Mouse (Mus musculus) myocyte (in vitro differentiated cells): ENCODE measurements around the gene Grhl3. TPM values are rescaled to one million over a fixed set of nuclear protein-coding genes. Genes with fewer than 3 reads are reported as not detected.
A peak's percentile ranks its signal among the peaks of the same experiment; 100 is the strongest.

Experiments used
- H3K27me3 ChIP-seq: one replicate; pipeline ENCODE4 v1.6.1; 2011; ENCODE audit not compliant: control insufficient read depth, insufficient read depth, insufficient read length
- H3K36me3 ChIP-seq: one replicate; pipeline ENCODE4 v1.6.1; 2011; ENCODE audit not compliant: control insufficient read depth, insufficient read depth
- H3K4me2 ChIP-seq: one replicate; pipeline ENCODE4 v1.6.1; 2011; ENCODE audit warnings: low read depth, control low read depth
- H3K4me3 ChIP-seq: one replicate; pipeline ENCODE4 v1.5.1; 2011; ENCODE audit warnings: mild to moderate bottlenecking, control low read depth, moderate library complexity
- H3K79me2 ChIP-seq: one replicate; pipeline ENCODE4 v1.6.1; 2011; ENCODE audit not compliant: control insufficient read depth, insufficient read depth
- H3ac ChIP-seq: one replicate; pipeline ENCODE4 v1.6.1; 2011; ENCODE audit not compliant: control insufficient read depth, insufficient read length
- CEBPB ChIP-seq: IDR thresholded peaks from 2 replicates; pipeline ENCODE4 v1.6.1; 2011; ENCODE audit warnings: mild to moderate bottlenecking, moderate library complexity; ENCODE audit not compliant: poor library complexity, insufficient read depth, severe bottlenecking
- E2F4 ChIP-seq: IDR thresholded peaks from one replicate; pipeline ENCODE4 v1.6.1; 2011; ENCODE audit warnings: mild to moderate bottlenecking, control low read depth, moderate library complexity; ENCODE audit not compliant: insufficient read depth
- MAX ChIP-seq: IDR thresholded peaks from one replicate; pipeline ENCODE4 v1.6.1; 2011; ENCODE audit warnings: low read depth, mild to moderate bottlenecking, control low read depth
- MYOD1 ChIP-seq, 3 experiments: IDR thresholded peaks; one replicate each; pipeline ENCODE4 v1.6.1; 2011; ENCODE audit warnings: control low read depth in 2 of 3, low read depth in 2 of 3, mild to moderate bottlenecking in 2 of 3, moderate library complexity in 1 of 3; ENCODE audit not compliant: insufficient read length in 2 of 3, control insufficient read depth in 1 of 3
- MYOG ChIP-seq, 3 experiments: IDR thresholded peaks; one replicate each; pipeline ENCODE4 v1.6.1; 2011; ENCODE audit warnings: control low read depth in 2 of 3, low read depth in 2 of 3, mild to moderate bottlenecking in 2 of 3; ENCODE audit not compliant: insufficient read length in 2 of 3, control insufficient read depth in 1 of 3, insufficient read depth in 1 of 3
- POLR2A ChIP-seq: IDR thresholded peaks from one replicate; pipeline ENCODE4 v1.6.1; 2011; ENCODE audit warnings: low read depth, mild to moderate bottlenecking, control low read depth, moderate library complexity; ENCODE audit not compliant: insufficient read length
- POLR2AphosphoS2 ChIP-seq: IDR thresholded peaks from one replicate; pipeline ENCODE4 v1.6.1; 2011; ENCODE audit warnings: low read depth, control low read depth; ENCODE audit not compliant: insufficient read length
- REST ChIP-seq: IDR thresholded peaks from one replicate; pipeline ENCODE4 v1.6.1; 2011; ENCODE audit warnings: mild to moderate bottlenecking, control low read depth, moderate library complexity; ENCODE audit not compliant: insufficient read depth, insufficient read length
- SRF ChIP-seq: IDR thresholded peaks from one replicate; pipeline ENCODE4 v1.6.1; 2011; ENCODE audit warnings: low read depth; ENCODE audit not compliant: control insufficient read depth, insufficient read length
- TCF12 ChIP-seq: IDR thresholded peaks from one replicate; pipeline ENCODE4 v1.6.1; 2011; ENCODE audit warnings: mild to moderate bottlenecking, control low read depth; ENCODE audit not compliant: poor library complexity, insufficient read depth, severe bottlenecking
- TCF3 ChIP-seq: IDR thresholded peaks from one replicate; pipeline ENCODE4 v1.6.1; 2011; ENCODE audit warnings: low read depth, control low read depth; ENCODE audit not compliant: insufficient read length
- USF1 ChIP-seq: IDR thresholded peaks from one replicate; pipeline ENCODE4 v1.6.1; 2011; ENCODE audit warnings: low read depth, mild to moderate bottlenecking, control low read depth, moderate library complexity
- polyA plus RNA-seq: library from polyadenylated mRNA; unstranded; fragments of >200 nt; fragmentation: generic; extraction: Trizol; gene quantifications from one replicate; pipeline ENCODE4 v1.2.1, GENCODE M21; 2012; ENCODE audit warnings: missing spikeins

Gene Grhl3
- polyA plus RNA-seq, 1 experiment: 0.95 TPM

GRCm38 (mm10) chr4:135525057-135525456 is 48.4 kb downstream of the Grhl3 start:
- Histone ChIP-seq H3K27me3 (no peaks in the 10 kb centered on the region), H3ac (no peak overlapping the region), H3K4me2 (no peak overlapping the region), H3K4me3 (no peak overlapping the region), H3K79me2 (no peaks in the 10 kb centered on the region), H3K36me3 (no peaks in the 10 kb centered on the region)
- no peak for TF ChIP-seq POLR2AphosphoS2
- TF ChIP-seq MAX: no peak
- no peak for TF ChIP-seq REST
- TF ChIP-seq E2F4: no peak
- no peak for TF ChIP-seq MYOG (IDR thresholded peaks at IDR 0.05; ENCODE audit: control insufficient read depth in 1 of 3, insufficient read depth in 1 of 3, insufficient read length in 2 of 3, low read depth in 2 of 3)
- TF ChIP-seq TCF3: no peak

GRCm38 (mm10) chr4:135523939-135524338 is 49.5 kb downstream of the Grhl3 start:
- Histone ChIP-seq H3K36me3 (no peaks in the 10 kb centered on the region), H3K79me2 (no peaks in the 10 kb centered on the region), H3ac (no peak overlapping the region), H3K27me3 (no peaks in the 10 kb centered on the region), H3K4me3 (no peak overlapping the region), H3K4me2 (no peak overlapping the region)
- TF ChIP-seq MYOD1 (IDR thresholded peaks at IDR 0.05; ENCODE audit: control insufficient read depth in 1 of 3, insufficient read length in 2 of 3, low read depth in 2 of 3) (no peak), USF1 (no peak)

- Histone ChIP-seq H3K27me3 (no peaks in the 10 kb centered on the region), H3ac (no peak overlapping the region), H3K79me2 (no peaks in the 10 kb centered on the region), H3K4me3 (no peak overlapping the region), H3K36me3 (no peaks in the 10 kb centered on the region), H3K4me2 (no peak overlapping the region)
- TF ChIP-seq TCF3 (no peak), REST (peak; percentile 40)
Measured at GRCm38 (mm10) chr4:135520421-135520820, 53.0 kb downstream of the Grhl3 start.

- H3K79me2 ChIP-seq: no peaks in the 10 kb centered on the region
- H3K27me3 ChIP-seq: no peaks in the 10 kb centered on the region
- TF ChIP-seq TCF3 (no peak), USF1 (no peak), POLR2AphosphoS2 (no peak), MYOD1 (IDR thresholded peaks at IDR 0.05; ENCODE audit: control insufficient read depth in 1 of 3, insufficient read length in 2 of 3, low read depth in 2 of 3) (no peak), SRF (no peak), MAX (no peak), REST (no peak), E2F4 (no peak)
- H3K4me3 ChIP-seq: no peak overlapping the region
- H3K4me2 ChIP-seq: no peak overlapping the region
- no peak overlapping the region for H3ac ChIP-seq
- H3K36me3 ChIP-seq: no peaks in the 10 kb centered on the region
Measured at GRCm38 (mm10) chr4:135518135-135518534, 55.3 kb downstream of the Grhl3 start.

GRCm38 (mm10) chr4:135516351-135517316 is 56.8 kb downstream of the Grhl3 start:
- no peaks in the 10 kb centered on the region for H3K27me3 ChIP-seq
- no peak overlapping the region for H3K4me3 ChIP-seq
- H3K36me3 ChIP-seq: no peaks in the 10 kb centered on the region
- no peaks in the 10 kb centered on the region for H3K79me2 ChIP-seq
- no peak overlapping the region for H3ac ChIP-seq
- TF ChIP-seq CEBPB (no peak), POLR2A (no peak), E2F4 (no peak), USF1 (no peak), MAX (no peak), REST (no peak)
- no peak overlapping the region for H3K4me2 ChIP-seq

- TF ChIP-seq MAX: no peak
- no peak for TF ChIP-seq TCF12
- TF ChIP-seq POLR2A: no peak
- TF ChIP-seq POLR2AphosphoS2: no peak
- no peak for TF ChIP-seq REST
- no peak for TF ChIP-seq USF1
- TF ChIP-seq MYOG (IDR thresholded peaks at IDR 0.05; ENCODE audit: control insufficient read depth in 1 of 3, insufficient read depth in 1 of 3, insufficient read length in 2 of 3, low read depth in 2 of 3): no peak
- TF ChIP-seq MYOD1 (IDR thresholded peaks at IDR 0.05; ENCODE audit: control insufficient read depth in 1 of 3, insufficient read length in 2 of 3, low read depth in 2 of 3): no peak
- no peak for TF ChIP-seq SRF
- TF ChIP-seq TCF3: no peak
- TF ChIP-seq E2F4: no peak
- TF ChIP-seq CEBPB: no peak
- Histone ChIP-seq H3K36me3 (no peaks in the 10 kb centered on the region), H3K27me3 (no peaks in the 10 kb centered on the region)
Measured at GRCm38 (mm10) chr4:135514925-135515324, 58.5 kb downstream of the Grhl3 start.

More at GRCm38 (mm10) chr4:135514925-135515324, 58.5 kb downstream of the Grhl3 start:
- Histone ChIP-seq H3ac (no peak overlapping the region), H3K4me3 (no peak overlapping the region), H3K4me2 (no peak overlapping the region), H3K79me2 (no peaks in the 10 kb centered on the region)
